Mouse (Mus musculus): ENCODE measurements around the gene Gldc. TPM values are rescaled to one million over a fixed set of nuclear protein-coding genes. Genes with fewer than 3 reads are reported as not detected.

The Gldc gene
- polyA plus RNA-seq, 1 experiment = 0.43 TPM

DNA sequence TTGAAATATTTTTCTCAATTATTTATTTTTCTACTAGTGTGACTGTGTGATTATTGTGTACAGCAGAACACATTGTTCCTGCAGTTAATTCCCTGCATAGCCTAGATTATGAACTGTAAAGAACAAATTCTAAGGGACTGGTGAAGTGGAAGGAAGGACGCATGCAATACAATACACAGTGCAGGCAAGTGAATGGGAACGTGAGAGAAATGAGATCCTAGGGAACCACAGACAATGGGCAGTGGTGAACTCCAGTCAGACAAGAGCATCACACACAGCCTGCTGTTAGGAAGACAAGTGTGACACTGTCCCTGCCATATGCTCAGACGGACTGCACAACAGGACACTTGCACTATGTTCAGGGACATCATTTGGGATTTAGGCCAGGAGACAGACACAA lies 21.5 kb downstream of the Gldc start:
- no peak for TF ChIP-seq CEBPB (IDR thresholded peaks at IDR 0.05; ENCODE audit: low read depth)
- no peak for TF ChIP-seq MAX (IDR thresholded peaks at IDR 0.05)
- TF ChIP-seq MYOG (IDR thresholded peaks at IDR 0.05; ENCODE audit: control insufficient read depth, extremely low read depth, insufficient read length) = no peak
- no peak for TF ChIP-seq CTCF (IDR thresholded peaks at IDR 0.05; ENCODE audit: control insufficient read depth, insufficient read depth, insufficient read length)
- no peak for TF ChIP-seq USF1 (IDR thresholded peaks at IDR 0.05; ENCODE audit: low read depth)
- TF ChIP-seq MYOD1 (IDR thresholded peaks at IDR 0.05; ENCODE audit: control insufficient read depth, insufficient read length, low read depth) = no peak
- no peak for TF ChIP-seq FOSL1 (IDR thresholded peaks at IDR 0.05; ENCODE audit: insufficient read depth, low read length, poor library complexity, severe bottlenecking)
- H3K79me3 ChIP-seq (ENCODE audit: low read depth) = no peaks in the 10 kb centered on the region
- no peaks in the 10 kb centered on the region for H3K36me3 ChIP-seq (ENCODE audit: control insufficient read depth, insufficient read depth)
- H3K79me2 ChIP-seq (ENCODE audit: control insufficient read depth, insufficient read depth) = no peaks in the 10 kb centered on the region
- no peaks in the 10 kb centered on the region for H3K27me3 ChIP-seq (ENCODE audit: control insufficient read depth, insufficient read depth, insufficient read length)
- no peak overlapping the region for H3ac ChIP-seq (ENCODE audit: control insufficient read depth, insufficient read length, low read depth)
- H3K4me3 ChIP-seq (ENCODE audit: insufficient read depth, poor library complexity, severe bottlenecking) = no peak overlapping the region

DNA sequence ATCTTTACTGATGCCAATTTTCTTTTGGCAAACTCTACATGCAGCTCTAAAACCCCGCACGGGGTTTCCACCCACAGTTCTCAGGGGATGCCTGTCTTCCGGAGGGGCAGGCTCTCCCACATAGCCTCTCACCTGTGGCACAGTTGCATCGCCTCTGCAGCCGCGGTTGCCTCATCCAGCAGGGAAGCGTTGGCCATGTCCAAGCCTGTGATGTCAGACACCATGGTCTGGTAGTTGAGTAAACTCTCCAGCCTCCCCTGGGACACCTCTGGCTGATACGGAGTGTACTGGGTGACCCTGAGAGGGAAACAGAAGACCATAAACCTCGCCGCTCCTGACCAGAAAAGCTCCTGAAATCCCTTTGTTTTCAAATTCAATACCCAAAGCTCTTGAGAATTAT lies 23.9 kb downstream of the Gldc start:
- H3K27me3 ChIP-seq (ENCODE audit: control insufficient read depth, insufficient read depth, insufficient read length) = no peaks in the 10 kb centered on the region
- no peak overlapping the region for H3ac ChIP-seq (ENCODE audit: control insufficient read depth, insufficient read length, low read depth)
- no peaks in the 10 kb centered on the region for H3K79me2 ChIP-seq (ENCODE audit: control insufficient read depth, insufficient read depth)
- H3K79me3 ChIP-seq (ENCODE audit: low read depth) = no peaks in the 10 kb centered on the region
- TF ChIP-seq MAX (IDR thresholded peaks at IDR 0.05) (no peak), MYOG (IDR thresholded peaks at IDR 0.05; ENCODE audit: control insufficient read depth, extremely low read depth, insufficient read length) (no peak), MYOD1 (IDR thresholded peaks at IDR 0.05; ENCODE audit: control insufficient read depth, insufficient read length, low read depth) (no peak), CEBPB (IDR thresholded peaks at IDR 0.05; ENCODE audit: low read depth) (no peak)
- H3K4me3 ChIP-seq (ENCODE audit: insufficient read depth, poor library complexity, severe bottlenecking) = no peak overlapping the region
- H3K36me3 ChIP-seq (ENCODE audit: control insufficient read depth, insufficient read depth) = no peaks in the 10 kb centered on the region

DNA sequence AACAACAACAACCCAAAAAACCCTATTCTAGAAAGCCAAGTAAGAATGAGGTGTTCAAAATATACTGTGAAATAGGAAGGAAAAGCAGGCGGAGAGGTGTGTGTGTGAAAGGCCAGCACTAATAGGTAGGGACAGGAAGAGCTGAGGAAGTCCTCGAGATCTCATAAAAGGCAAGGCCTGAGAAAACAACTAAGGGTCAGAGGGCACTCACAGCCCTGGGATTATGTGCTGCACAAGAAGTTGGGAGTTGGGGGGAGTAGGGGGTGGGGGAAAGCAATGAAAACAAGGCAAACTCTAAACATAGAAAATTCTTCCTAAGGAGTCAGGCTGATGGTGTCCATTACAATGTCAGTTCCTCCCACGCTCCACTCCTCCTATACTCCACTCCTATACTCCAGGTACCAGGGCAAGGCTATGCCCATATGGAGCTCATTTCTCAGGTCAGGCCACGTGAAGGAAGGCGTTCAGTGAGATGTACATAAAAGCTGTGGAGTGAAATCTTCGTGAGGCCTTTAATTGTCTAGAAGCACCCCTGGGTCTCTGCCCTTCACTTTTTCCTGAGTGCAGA lies 25.9 kb downstream of the Gldc start:
- no peak for TF ChIP-seq CTCF (IDR thresholded peaks at IDR 0.05; ENCODE audit: control insufficient read depth, insufficient read depth, insufficient read length)
- no peak for TF ChIP-seq CEBPB (IDR thresholded peaks at IDR 0.05; ENCODE audit: low read depth)
- TF ChIP-seq FOSL1 (IDR thresholded peaks at IDR 0.05; ENCODE audit: insufficient read depth, low read length, poor library complexity, severe bottlenecking) = no peak
- TF ChIP-seq MAX (IDR thresholded peaks at IDR 0.05) = no peak
- TF ChIP-seq MYOG (IDR thresholded peaks at IDR 0.05; ENCODE audit: control insufficient read depth, extremely low read depth, insufficient read length) = no peak
- no peaks in the 10 kb centered on the region for H3K36me3 ChIP-seq (ENCODE audit: control insufficient read depth, insufficient read depth)
- H3ac ChIP-seq (ENCODE audit: control insufficient read depth, insufficient read length, low read depth) = no peak overlapping the region
- H3K27me3 ChIP-seq (ENCODE audit: control insufficient read depth, insufficient read depth, insufficient read length) = no peaks in the 10 kb centered on the region
- H3K79me2 ChIP-seq (ENCODE audit: control insufficient read depth, insufficient read depth) = no peaks in the 10 kb centered on the region
- H3K4me3 ChIP-seq (ENCODE audit: insufficient read depth, poor library complexity, severe bottlenecking) = no peak overlapping the region
- no peaks in the 10 kb centered on the region for H3K79me3 ChIP-seq (ENCODE audit: low read depth)

- H3K36me3 ChIP-seq (ENCODE audit: control insufficient read depth, insufficient read depth) = no peaks in the 10 kb centered on the region
- no peaks in the 10 kb centered on the region for H3K79me2 ChIP-seq (ENCODE audit: control insufficient read depth, insufficient read depth)
- no peaks in the 10 kb centered on the region for H3K79me3 ChIP-seq (ENCODE audit: low read depth)
- TF ChIP-seq CTCF (IDR thresholded peaks at IDR 0.05; ENCODE audit: control insufficient read depth, insufficient read depth, insufficient read length) (no peak), FOSL1 (IDR thresholded peaks at IDR 0.05; ENCODE audit: insufficient read depth, low read length, poor library complexity, severe bottlenecking) (no peak), USF1 (IDR thresholded peaks at IDR 0.05; ENCODE audit: low read depth) (no peak), CEBPB (IDR thresholded peaks at IDR 0.05; ENCODE audit: low read depth) (no peak), MYOD1 (IDR thresholded peaks at IDR 0.05; ENCODE audit: control insufficient read depth, insufficient read length, low read depth) (no peak), MYOG (IDR thresholded peaks at IDR 0.05; ENCODE audit: control insufficient read depth, extremely low read depth, insufficient read length) (no peak), MAX (IDR thresholded peaks at IDR 0.05) (no peak)
- no peaks in the 10 kb centered on the region for H3K27me3 ChIP-seq (ENCODE audit: control insufficient read depth, insufficient read depth, insufficient read length)
- no peak overlapping the region for H3ac ChIP-seq (ENCODE audit: control insufficient read depth, insufficient read length, low read depth)
- no peak overlapping the region for H3K4me3 ChIP-seq (ENCODE audit: insufficient read depth, poor library complexity, severe bottlenecking)
Observed at GRCm38 (mm10) chr19:30147306-30147705, 27.9 kb downstream of the Gldc start.

DNA sequence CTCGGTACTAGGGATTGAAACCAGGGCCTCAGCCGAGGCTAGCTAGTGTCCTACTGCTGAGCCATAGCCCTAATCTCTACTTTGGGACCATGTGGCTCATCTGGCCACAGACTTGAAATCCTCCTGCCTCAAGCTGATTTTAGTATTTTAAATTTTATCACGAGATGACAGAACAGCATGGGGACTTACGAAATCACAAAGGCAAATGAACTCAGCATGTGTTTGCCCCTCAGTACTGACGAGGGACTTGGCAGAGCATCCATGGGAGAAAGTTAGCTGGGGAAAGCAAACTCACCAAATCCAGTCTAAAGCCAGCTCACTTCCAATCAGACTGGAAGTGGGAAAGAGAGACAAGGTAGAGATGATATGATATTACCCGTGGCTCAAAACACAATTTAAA lies 28.5 kb downstream of the Gldc start:
- Histone ChIP-seq H3ac (ENCODE audit: control insufficient read depth, insufficient read length, low read depth) (no peak overlapping the region), H3K27me3 (ENCODE audit: control insufficient read depth, insufficient read depth, insufficient read length) (no peaks in the 10 kb centered on the region), H3K36me3 (ENCODE audit: control insufficient read depth, insufficient read depth) (no peaks in the 10 kb centered on the region), H3K79me3 (ENCODE audit: low read depth) (no peaks in the 10 kb centered on the region), H3K79me2 (ENCODE audit: control insufficient read depth, insufficient read depth) (no peaks in the 10 kb centered on the region), H3K4me3 (ENCODE audit: insufficient read depth, poor library complexity, severe bottlenecking) (no peak overlapping the region)
- no peak for TF ChIP-seq CTCF (IDR thresholded peaks at IDR 0.05; ENCODE audit: control insufficient read depth, insufficient read depth, insufficient read length)
- no peak for TF ChIP-seq CEBPB (IDR thresholded peaks at IDR 0.05; ENCODE audit: low read depth)
- TF ChIP-seq MYOD1 (IDR thresholded peaks at IDR 0.05; ENCODE audit: control insufficient read depth, insufficient read length, low read depth) = no peak
- TF ChIP-seq MYOG (IDR thresholded peaks at IDR 0.05; ENCODE audit: control insufficient read depth, extremely low read depth, insufficient read length) = no peak
- TF ChIP-seq MAX (IDR thresholded peaks at IDR 0.05) = no peak
- TF ChIP-seq USF1 (IDR thresholded peaks at IDR 0.05; ENCODE audit: low read depth) = no peak
- no peak for TF ChIP-seq FOSL1 (IDR thresholded peaks at IDR 0.05; ENCODE audit: insufficient read depth, low read length, poor library complexity, severe bottlenecking)

DNA sequence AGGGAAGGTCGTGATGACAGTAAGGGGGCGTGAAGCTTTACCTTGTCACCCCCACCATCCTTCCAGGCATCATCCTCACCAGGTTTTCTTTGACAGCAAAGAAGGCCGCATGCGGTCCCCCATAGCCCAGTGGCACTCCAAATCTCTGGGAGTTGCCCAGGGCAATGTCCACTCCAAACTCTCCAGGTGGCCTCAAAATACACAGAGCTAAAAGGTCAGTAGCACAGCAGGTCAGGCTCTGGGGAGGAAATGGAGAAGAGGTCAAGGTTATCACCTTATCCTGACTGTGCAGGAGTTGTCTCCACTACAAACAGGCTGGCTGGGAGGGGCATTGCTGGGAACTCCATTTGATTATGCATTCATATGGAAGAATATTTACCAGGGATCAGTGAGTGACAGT lies 30.1 kb downstream of the Gldc start:
- no peak for TF ChIP-seq CTCF (IDR thresholded peaks at IDR 0.05; ENCODE audit: control insufficient read depth, insufficient read depth, insufficient read length)
- TF ChIP-seq MYOG (IDR thresholded peaks at IDR 0.05; ENCODE audit: control insufficient read depth, extremely low read depth, insufficient read length) = no peak
- no peak for TF ChIP-seq CEBPB (IDR thresholded peaks at IDR 0.05; ENCODE audit: low read depth)
- TF ChIP-seq MAX (IDR thresholded peaks at IDR 0.05) = no peak
- TF ChIP-seq USF1 (IDR thresholded peaks at IDR 0.05; ENCODE audit: low read depth) = no peak
- no peak for TF ChIP-seq FOSL1 (IDR thresholded peaks at IDR 0.05; ENCODE audit: insufficient read depth, low read length, poor library complexity, severe bottlenecking)
- TF ChIP-seq MYOD1 (IDR thresholded peaks at IDR 0.05; ENCODE audit: control insufficient read depth, insufficient read length, low read depth) = no peak
- no peaks in the 10 kb centered on the region for H3K27me3 ChIP-seq (ENCODE audit: control insufficient read depth, insufficient read depth, insufficient read length)
- no peak overlapping the region for H3ac ChIP-seq (ENCODE audit: control insufficient read depth, insufficient read length, low read depth)
- no peaks in the 10 kb centered on the region for H3K36me3 ChIP-seq (ENCODE audit: control insufficient read depth, insufficient read depth)
- no peaks in the 10 kb centered on the region for H3K79me3 ChIP-seq (ENCODE audit: low read depth)
- H3K4me3 ChIP-seq (ENCODE audit: insufficient read depth, poor library complexity, severe bottlenecking) = no peak overlapping the region
- no peaks in the 10 kb centered on the region for H3K79me2 ChIP-seq (ENCODE audit: control insufficient read depth, insufficient read depth)
